In genomic region chr2:119799181-119799960, GRCm38 (mm10) we compare ENCODE assay signal across 8 mouse cellular contexts. TPM values are rescaled to one million over a fixed set of nuclear protein-coding genes. Genes with fewer than 3 reads are reported as not detected.
DNase-seq lines count a peak whose midpoint lies in the region; ATAC-seq and TF ChIP-seq lines count a peak whose summit lies in the region.

No protein-coding gene starts in this region.

- H3K4me3 ChIP-seq in embryonic facial prominence, embryonic 12.5 days: peak overlapping the region; percentile 95
- peak overlapping the region; percentile 85 for H3K4me3 ChIP-seq in limb, embryonic 14.5 days (replicated peaks; ENCODE audit: low read length)
- H3K4me3 ChIP-seq in midbrain, embryonic 16.5 days (ENCODE audit: low read depth, low read length): peak overlapping the region; percentile 93

- peaks cover 25% of the 10 kb centered on the region for H3K4me1 ChIP-seq in embryonic facial prominence, embryonic 12.5 days
- peaks cover 24% of the 10 kb centered on the region; the same call in 1 of the 2 replicates for H3K4me1 ChIP-seq in limb, embryonic 14.5 days (ENCODE audit: control insufficient read depth, insufficient read depth, low read length)
- H3K4me1 ChIP-seq in midbrain, embryonic 16.5 days (ENCODE audit: control insufficient read depth, insufficient read depth, low read length): peaks cover 29% of the 10 kb centered on the region

- H3K27ac ChIP-seq in embryonic facial prominence, embryonic 12.5 days: peak overlapping the region; percentile 54; the same call in 1 of the 2 replicates
- peak overlapping the region; percentile 52 for H3K27ac ChIP-seq in limb, embryonic 14.5 days (replicated peaks; ENCODE audit: low read depth, low read length)
- H3K27ac ChIP-seq in midbrain, embryonic 16.5 days (ENCODE audit: low read length): no peak overlapping the region; the same call in 1 of the 2 replicates

- H3K36me3 ChIP-seq in embryonic facial prominence, embryonic 12.5 days: no peaks in the 10 kb centered on the region; the same call in 1 of the 2 replicates
- peaks cover 18% of the 10 kb centered on the region; the same call in 1 of the 2 replicates for H3K36me3 ChIP-seq in limb, embryonic 14.5 days (ENCODE audit: control insufficient read depth, insufficient read depth, low read length)
- H3K36me3 ChIP-seq in midbrain, embryonic 16.5 days (ENCODE audit: control insufficient read depth, insufficient read depth, low read length): peaks cover 3% of the 10 kb centered on the region; the same call in 1 of the 2 replicates

- H3K4me2 ChIP-seq in embryonic facial prominence, embryonic 12.5 days (replicated peaks): peak overlapping the region; percentile 98
- H3K4me2 ChIP-seq in limb, embryonic 14.5 days (replicated peaks; ENCODE audit: low read depth, low read length, severe bottlenecking): peak overlapping the region; percentile 83
- H3K4me2 ChIP-seq in midbrain, embryonic 16.5 days (ENCODE audit: low read length): peak overlapping the region; percentile 88

- no peaks in the 10 kb centered on the region for H3K9me3 ChIP-seq in embryonic facial prominence, embryonic 12.5 days
- H3K9me3 ChIP-seq in limb, embryonic 14.5 days (ENCODE audit: control insufficient read depth, low read length): no peaks in the 10 kb centered on the region
- H3K9me3 ChIP-seq in midbrain, embryonic 16.5 days (replicated peaks; ENCODE audit: control insufficient read depth, low read length, poor library complexity, severe bottlenecking): no peaks in the 10 kb centered on the region

- under 1% methylated on average over 52 of the region's 89 CpGs for WGBS in embryonic facial prominence, embryonic 12.5 days
- under 1% methylated on average over 36 of the region's 89 CpGs for WGBS in limb, embryonic 14.5 days
- WGBS in midbrain, embryonic 16.5 days: 1% methylated on average over 50 of the region's 89 CpGs

- peak; percentile 41 to 81 for DNase-seq in adrenal gland, adult (ENCODE audit: inconsistent age in 2 of 2, low spot score in 1 of 2)
- no peak for DNase-seq in adrenal gland, postnatal 4 days (ENCODE audit: low spot score in 2 of 2)
- peak; percentile 46 to 52 for DNase-seq in adrenal gland, adult 18-20 months (ENCODE audit: low spot score in 2 of 2)
- DNase-seq in heart, postnatal 36 days: peak; percentile 47 to 62
- DNase-seq in limb, embryonic 14.5 days (ENCODE audit: low spot score): peak; percentile 30
- DNase-seq in thymus, postnatal 25 days: peak; percentile 51

- intact Hi-C loops in heart, postnatal 36 days (cut with DNase I): loop anchor here (5.0 kb wide), 1 partner anchor 73 kb away; no protein-coding TSS in a partner anchor

- TF ChIP-seq POLR2A in limb, embryonic 14.5 days (IDR thresholded peaks at IDR 0.05; ENCODE audit: borderline replicate concordance, extremely low read depth, insufficient read depth, insufficient read length): peak; percentile 57; the same call in 1 of the 2 replicates

- H3K9ac ChIP-seq in embryonic facial prominence, embryonic 12.5 days: peak overlapping the region; percentile 93
- peak overlapping the region; percentile 87 for H3K9ac ChIP-seq in limb, embryonic 14.5 days (ENCODE audit: low read depth, low read length, severe bottlenecking)
- peak overlapping the region; percentile 95 for H3K9ac ChIP-seq in midbrain, embryonic 16.5 days (ENCODE audit: low read depth, low read length)

- peak; percentile 76 for ATAC-seq in embryonic facial prominence, embryonic 12.5 days (ENCODE audit: insufficient number of reproducible peaks, insufficient read depth, low FRiP score, low TSS enrichment)
- ATAC-seq in limb, embryonic 14.5 days (ENCODE audit: low FRiP score, low read depth): peak; percentile 83
- peak; percentile 68 for ATAC-seq in midbrain, embryonic 16.5 days

- peaks cover 16% of the 10 kb centered on the region for H3K27me3 ChIP-seq in embryonic facial prominence, embryonic 12.5 days
- H3K27me3 ChIP-seq in limb, embryonic 14.5 days (ENCODE audit: control insufficient read depth, insufficient read depth, low read length): no peaks in the 10 kb centered on the region
- peaks cover 11% of the 10 kb centered on the region for H3K27me3 ChIP-seq in midbrain, embryonic 16.5 days (ENCODE audit: control insufficient read depth, insufficient read depth, low read depth, low read length)

RNA-seq across cellular contexts. Expression of gene Tyro3, which starts 1.8 kb away (rescaled TPM):
- total RNA-seq in adrenal gland, postnatal 4 days (2021): 10 to 100 TPM; 13.3 to 15.6 TPM
- total RNA-seq in adrenal gland, adult 18-20 months (2021): 1 to 10 TPM; 2.5 to 3.5 TPM
- 29.9 and 30.9 TPM in 2 replicates for polyA plus RNA-seq in embryonic facial prominence, embryonic 12.5 days (2016; fragmentation: Nextera tagmentation; extraction: Ambion mirVana)
- total RNA-seq in heart, postnatal 36 days (2021): 1 to 10 TPM; 1.7 to 2.4 TPM
- polyA plus RNA-seq in limb, embryonic 14.5 days (2012; rRNA removed): 44.2 and 49.9 TPM in 2 replicates
- polyA plus RNA-seq in limb, embryonic 14.5 days (2014; fragmentation: Nextera tagmentation; extraction: Ambion mirVana): 28.5 and 31.7 TPM in 2 replicates
- polyA plus RNA-seq in midbrain, embryonic 16.5 days (2015; fragmentation: Nextera tagmentation; extraction: Ambion mirVana): 20.0 and 24.4 TPM in 2 replicates

RNA-seq across cellular contexts. Expression of gene Rpap1, which starts 12.0 kb away (rescaled TPM):
- total RNA-seq in adrenal gland, postnatal 4 days (2021): 10 to 100 TPM; 30.0 to 30.8 TPM
- 10 to 100 TPM; 12.5 to 14.4 TPM for total RNA-seq in adrenal gland, adult 18-20 months (2021)
- polyA plus RNA-seq in embryonic facial prominence, embryonic 12.5 days (2016; fragmentation: Nextera tagmentation; extraction: Ambion mirVana): 34.7 and 35.6 TPM in 2 replicates
- 10 to 100 TPM; 13.2 to 13.4 TPM for total RNA-seq in heart, postnatal 36 days (2021)
- 27.7 and 39.8 TPM in 2 replicates for polyA plus RNA-seq in limb, embryonic 14.5 days (2012; rRNA removed)
- polyA plus RNA-seq in limb, embryonic 14.5 days (2014; fragmentation: Nextera tagmentation; extraction: Ambion mirVana): 22.5 and 27.0 TPM in 2 replicates
- polyA plus RNA-seq in midbrain, embryonic 16.5 days (2015; fragmentation: Nextera tagmentation; extraction: Ambion mirVana): 16.9 and 17.5 TPM in 2 replicates

RNA-seq across cellular contexts. Expression of gene Ltk, which starts 39.1 kb away (rescaled TPM):
- total RNA-seq in adrenal gland, postnatal 4 days (2021): 1 to 10 TPM; 1.2 to 1.3 TPM
- total RNA-seq in adrenal gland, adult 18-20 months (2021): 1 to 10 TPM in 1 of 2 experiments, under 1 TPM in 1; 0.99 to 1.1 TPM
- not detected in 2 replicates for polyA plus RNA-seq in embryonic facial prominence, embryonic 12.5 days (2016; fragmentation: Nextera tagmentation; extraction: Ambion mirVana)
- total RNA-seq in heart, postnatal 36 days (2021): not detected
- 0.12 and 0.13 TPM in 2 replicates for polyA plus RNA-seq in limb, embryonic 14.5 days (2012; rRNA removed)
- 0.10 TPM in 1 of 2 replicates, not detected in the other for polyA plus RNA-seq in limb, embryonic 14.5 days (2014; fragmentation: Nextera tagmentation; extraction: Ambion mirVana)
- 2.0 and 2.7 TPM in 2 replicates for polyA plus RNA-seq in midbrain, embryonic 16.5 days (2015; fragmentation: Nextera tagmentation; extraction: Ambion mirVana)

RNA-seq across cellular contexts. Expression of gene Itpka, which starts 57.2 kb away (rescaled TPM):
- 1 to 10 TPM; 3.9 to 4.3 TPM for total RNA-seq in adrenal gland, postnatal 4 days (2021)
- 1 to 10 TPM; 2.1 to 4.0 TPM for total RNA-seq in adrenal gland, adult 18-20 months (2021)
- 1.1 and 1.2 TPM in 2 replicates for polyA plus RNA-seq in embryonic facial prominence, embryonic 12.5 days (2016; fragmentation: Nextera tagmentation; extraction: Ambion mirVana)
- total RNA-seq in heart, postnatal 36 days (2021): under 1 TPM; 0.38 to 0.53 TPM
- polyA plus RNA-seq in limb, embryonic 14.5 days (2012; rRNA removed): 0.50 and 0.54 TPM in 2 replicates
- 0.28 and 0.52 TPM in 2 replicates for polyA plus RNA-seq in limb, embryonic 14.5 days (2014; fragmentation: Nextera tagmentation; extraction: Ambion mirVana)
- polyA plus RNA-seq in midbrain, embryonic 16.5 days (2015; fragmentation: Nextera tagmentation; extraction: Ambion mirVana): 0.19 TPM in 2 replicates

Comparison
In these comparisons a context has a peak if more than half of its experiments do, and no peak if none do; other contexts are left out.
1. DNase-seq: peak in adrenal gland, adult (2 of 2), adrenal gland, adult 18-20 months (2 of 2), heart, postnatal 36 days (2 of 2), limb, embryonic 14.5 days (single experiment) and thymus, postnatal 25 days (single experiment); none in adrenal gland, postnatal 4 days (0 of 2).
2. Peak in every context shown above with its lines, with median percentiles within 50 percentile points of each other: ATAC-seq, H3K4me2 ChIP-seq, H3K4me3 ChIP-seq and H3K9ac ChIP-seq.